Mouse (Mus musculus) layer of hippocampus, adult 11-12 months (tissue): Measurements from ENCODE around the gene Cdh19.

Experiments
- DNase-seq: peaks from one replicate; pipeline ENCODE4 v3.0.0; 2022; ENCODE audit warnings: low spot score

The Cdh19 gene

GRCm38 (mm10) chr1:110977484-110977883, at the start of gene Cdh19:
TSS of gene Cdh19 (minus strand) at chr1:110977584.
- DNase-seq, result no peak

DNA sequence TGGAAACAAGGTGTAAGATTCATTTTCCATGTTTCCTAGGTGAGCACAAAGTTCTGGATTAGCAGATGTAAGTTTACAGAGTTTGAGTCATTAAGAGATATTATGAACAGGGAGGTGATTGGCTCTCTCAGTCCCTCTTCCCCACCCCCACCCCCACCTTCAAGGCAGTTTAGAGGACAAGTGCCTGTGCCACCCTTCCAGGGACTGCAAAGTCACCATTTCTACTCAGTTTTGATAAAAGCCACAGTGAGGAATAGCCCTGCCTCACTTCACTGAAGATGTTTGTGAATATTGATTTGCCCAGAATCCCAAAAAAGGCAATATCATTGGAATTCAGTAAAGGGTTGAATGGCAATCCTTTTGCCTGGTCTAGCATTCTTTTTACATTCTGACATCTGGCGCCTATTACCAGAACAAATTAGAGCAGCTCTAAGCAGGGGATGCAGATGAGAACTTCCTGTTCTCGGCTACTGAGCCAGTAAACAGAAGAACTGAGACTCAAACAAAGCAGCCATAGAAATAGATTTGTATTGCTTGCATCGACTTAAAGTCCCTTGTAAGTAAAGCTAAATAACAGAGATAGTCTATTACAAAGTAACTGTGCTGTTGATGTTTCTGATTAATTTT, 43.2 kb upstream of the Cdh19 start:
- DNase-seq, result peak; percentile 13

DNA sequence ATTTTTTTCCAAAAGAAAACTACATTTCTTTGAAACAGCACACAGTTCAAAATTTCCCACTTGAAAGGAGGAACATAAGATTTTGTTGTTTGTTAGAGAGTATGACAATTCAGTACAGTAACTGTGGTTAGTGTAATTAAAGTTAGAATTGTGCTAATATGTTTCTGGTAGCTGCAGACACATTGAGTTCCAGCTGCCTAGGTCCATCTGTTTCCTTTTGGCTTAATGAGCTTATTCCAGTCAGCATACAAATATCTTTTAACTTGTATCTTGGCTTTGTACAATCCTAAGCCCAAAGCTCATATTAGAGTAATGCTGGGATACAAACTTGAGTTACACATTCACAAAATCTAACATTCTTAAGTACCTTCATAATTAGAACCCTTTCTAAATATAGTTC, 40.3 kb upstream of the Cdh19 start:
- peak; percentile 23 for DNase-seq

- DNase-seq, result no peak
Measured at GRCm38 (mm10) chr1:110989824-110990223, 12.4 kb upstream of the Cdh19 start.

GRCm38 (mm10) chr1:110969201-110969600, 8.2 kb downstream of the Cdh19 start:
- no peak for DNase-seq

- DNase-seq, result no peak
Measured at GRCm38 (mm10) chr1:110909752-110910151, 67.6 kb downstream of the Cdh19 start.

DNA sequence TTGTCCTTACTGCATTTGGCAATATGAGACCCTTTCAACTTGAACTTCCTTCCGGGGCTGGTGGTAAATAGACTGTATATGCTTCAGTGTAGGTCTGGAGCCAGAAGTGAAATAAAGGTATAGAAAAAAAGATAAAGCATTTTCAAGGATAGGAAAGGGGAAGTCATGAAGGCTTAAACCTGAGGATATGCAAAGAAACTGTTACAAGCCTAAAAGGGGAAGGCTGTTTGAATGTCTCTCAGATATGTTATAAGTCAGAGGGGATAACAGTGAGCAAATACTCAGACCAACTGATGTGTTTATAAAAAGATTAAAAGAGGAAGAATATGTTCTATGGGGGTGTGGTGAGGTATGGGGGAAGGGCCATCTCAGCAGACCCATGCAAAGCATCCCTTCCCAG, 68.2 kb downstream of the Cdh19 start:
- no peak for DNase-seq

DNA sequence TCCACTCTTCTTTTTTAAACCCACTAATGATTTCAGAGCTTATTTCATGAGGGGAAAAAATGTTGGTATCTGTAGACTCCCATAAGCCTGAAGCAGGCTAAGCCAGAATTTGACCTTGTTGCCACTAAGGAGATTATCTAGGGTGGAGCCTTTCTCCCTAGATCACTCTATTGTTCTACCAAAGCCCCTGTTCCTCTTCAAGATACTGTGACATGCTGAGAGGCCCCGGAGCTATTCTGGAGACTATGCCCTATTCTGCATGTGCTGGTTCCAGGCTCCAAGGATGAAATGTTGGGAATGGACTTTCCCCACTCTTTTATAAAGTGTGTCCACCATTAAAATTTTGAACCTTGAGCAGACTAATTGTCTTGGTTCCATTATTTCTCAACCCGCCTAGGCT, 73.1 kb downstream of the Cdh19 start:
- DNase-seq, result no peak
